Mouse (Mus musculus): ENCODE results near the gene Bri3. TPM values are rescaled to one million over a fixed set of nuclear protein-coding genes. Genes with fewer than 3 reads are reported as not detected.

Gene Bri3
- total RNA-seq, 4 experiments from 2014 or later, result 63.5 to 74.4 (median 72.5) TPM

Other genes with a start within 250 kb of the Bri3 start
- 10 to 100 TPM; 39.1 to 44.3 (median 40.7) TPM for gene Ccz1, start 229.6 kb upstream of the Bri3 start, total RNA-seq (2022)
- gene Ocm, start 217.8 kb upstream of the Bri3 start, total RNA-seq (2022), result 1 to 10 TPM; 1.0 to 2.6 (median 1.1) TPM
- 100 to 1,000 TPM; 133 to 154 (median 141) TPM for gene Lmtk2, start 144.0 kb upstream of the Bri3 start, total RNA-seq (2022)
- gene Bhlha15, start 54.2 kb upstream of the Bri3 start, total RNA-seq (2022), result under 1 TPM; 0.09 to 0.30 (median 0.16) TPM
- 10 to 100 TPM; 88.3 to 96.5 (median 92.1) TPM for gene Tecpr1, start 20.8 kb upstream of the Bri3 start, total RNA-seq (2022)
- under 1 TPM; 0.50 to 0.74 (median 0.56) TPM for gene Baiap2l1, start 113.7 kb downstream of the Bri3 start, total RNA-seq (2022)

Measured in left cerebral cortex, adult 8-10 months (tissue).